Mouse (Mus musculus) right cerebral cortex, postnatal 14 days (tissue): Measurements from ENCODE around the gene Coro7.
"Not testable (repeated sequence)": the region's sequence is repeated elsewhere in the genome, so short reads cannot be mapped to it uniquely, and the experiment has no call there.

Source experiments
- DNase-seq: peaks from one replicate; pipeline ENCODE4 v3.0.0; 2022

Gene Coro7

DNA sequence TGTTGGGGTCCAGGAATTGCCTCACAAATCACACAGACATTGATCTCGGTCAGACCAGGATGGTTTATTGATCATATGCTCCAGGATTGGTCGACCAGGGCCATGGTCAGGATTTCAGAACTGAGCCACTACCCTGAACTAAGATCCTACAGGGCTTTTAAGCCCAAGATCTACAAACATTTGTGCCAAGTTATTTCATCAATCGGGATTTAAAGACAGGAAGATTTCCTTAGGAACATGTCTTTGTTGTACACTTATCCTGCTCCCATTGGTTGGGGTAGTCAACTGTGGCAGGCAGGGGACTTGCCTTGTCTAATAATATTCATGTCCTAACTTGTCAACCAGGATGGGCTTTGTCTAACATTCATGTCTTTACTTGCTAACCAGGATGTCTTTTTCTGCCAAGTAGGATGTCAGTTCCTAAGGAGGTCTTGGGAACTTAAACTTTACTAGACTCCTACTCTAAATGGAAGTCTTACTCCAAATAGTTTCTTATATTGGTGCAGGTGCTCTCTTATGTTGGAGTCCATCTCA lies 1.4 kb upstream of the Coro7 start:
- DNase-seq = not testable (repeated sequence)

DNA sequence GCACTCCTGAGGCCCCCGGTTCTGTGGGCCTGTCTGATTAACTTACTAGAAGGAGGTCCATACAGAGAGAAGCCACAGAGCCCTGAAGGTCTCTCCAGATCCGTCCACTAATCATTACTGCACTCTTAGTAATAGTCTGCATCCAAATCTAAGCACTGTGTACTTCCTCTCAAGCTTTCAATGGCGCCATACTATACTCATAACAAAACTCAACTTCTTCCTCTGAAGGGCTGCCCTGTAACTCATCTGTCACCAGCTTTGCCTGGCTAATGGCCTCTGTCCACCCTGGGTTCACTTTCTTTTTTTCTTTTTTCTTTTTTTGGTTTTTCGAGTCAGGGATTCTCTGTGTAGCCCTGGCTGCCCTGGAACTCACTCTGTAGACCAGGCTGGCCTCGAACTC lies 1.5 kb downstream of the Coro7 start:
- DNase-seq = no peak

DNA sequence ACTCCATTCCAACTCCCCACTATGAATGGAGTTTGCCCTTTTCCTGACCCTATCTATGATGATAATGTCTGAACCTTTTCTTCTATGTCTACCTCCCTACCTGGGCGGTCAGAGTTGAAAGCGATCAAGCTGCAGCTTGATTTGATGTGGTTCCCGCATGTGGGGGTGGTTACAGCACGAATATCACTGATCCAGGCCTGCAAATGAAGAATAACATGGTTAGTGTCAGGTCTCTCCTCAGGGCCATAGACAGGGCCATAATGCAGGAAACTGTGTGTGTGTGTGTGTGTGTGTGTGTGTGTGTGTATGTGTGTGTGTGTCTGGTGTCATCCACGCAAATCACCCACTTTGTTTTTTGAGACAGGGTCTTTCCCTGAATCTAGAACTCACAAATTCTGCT lies 2.7 kb downstream of the Coro7 start:
- no peak for DNase-seq

DNA sequence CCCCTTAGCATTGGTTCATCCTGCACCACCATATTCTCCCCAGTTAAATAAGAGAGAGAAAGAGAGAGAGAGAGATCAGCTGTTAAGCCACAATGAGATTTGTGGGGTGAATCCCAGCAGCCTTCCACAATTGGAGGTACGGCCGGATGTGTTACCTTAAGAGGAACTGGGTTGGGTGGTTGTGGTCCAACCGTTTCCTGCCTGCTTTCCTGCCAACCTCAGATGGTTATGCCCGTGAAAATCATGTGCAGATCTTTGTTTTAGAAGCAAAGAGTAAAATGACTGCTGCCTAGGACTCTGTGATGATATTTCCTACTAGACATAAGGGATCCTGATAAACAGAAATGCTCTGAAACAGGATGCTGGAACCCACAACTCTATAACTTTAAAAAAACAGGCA lies 5.5 kb downstream of the Coro7 start:
- no peak for DNase-seq

DNA sequence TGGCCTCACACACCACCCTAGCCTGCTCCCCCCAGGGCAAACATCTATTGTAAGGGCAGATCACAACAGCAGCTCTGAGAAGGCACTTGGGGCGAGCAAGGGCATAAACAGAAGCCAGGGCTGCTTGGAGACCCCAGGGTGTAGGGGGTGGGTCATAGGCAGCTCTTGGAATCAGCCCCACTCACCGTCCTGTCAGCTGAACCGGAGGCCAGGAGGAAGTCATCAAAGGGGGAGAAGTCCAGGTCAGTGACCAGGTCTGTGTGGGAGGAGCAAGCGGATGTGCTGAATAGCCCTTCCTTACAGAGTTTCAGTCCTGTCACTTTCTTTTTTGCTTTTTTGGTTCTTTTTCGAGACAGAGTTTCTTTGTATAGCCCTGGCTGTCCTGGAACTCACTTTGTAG lies 9.3 kb downstream of the Coro7 start:
- no peak for DNase-seq

DNA sequence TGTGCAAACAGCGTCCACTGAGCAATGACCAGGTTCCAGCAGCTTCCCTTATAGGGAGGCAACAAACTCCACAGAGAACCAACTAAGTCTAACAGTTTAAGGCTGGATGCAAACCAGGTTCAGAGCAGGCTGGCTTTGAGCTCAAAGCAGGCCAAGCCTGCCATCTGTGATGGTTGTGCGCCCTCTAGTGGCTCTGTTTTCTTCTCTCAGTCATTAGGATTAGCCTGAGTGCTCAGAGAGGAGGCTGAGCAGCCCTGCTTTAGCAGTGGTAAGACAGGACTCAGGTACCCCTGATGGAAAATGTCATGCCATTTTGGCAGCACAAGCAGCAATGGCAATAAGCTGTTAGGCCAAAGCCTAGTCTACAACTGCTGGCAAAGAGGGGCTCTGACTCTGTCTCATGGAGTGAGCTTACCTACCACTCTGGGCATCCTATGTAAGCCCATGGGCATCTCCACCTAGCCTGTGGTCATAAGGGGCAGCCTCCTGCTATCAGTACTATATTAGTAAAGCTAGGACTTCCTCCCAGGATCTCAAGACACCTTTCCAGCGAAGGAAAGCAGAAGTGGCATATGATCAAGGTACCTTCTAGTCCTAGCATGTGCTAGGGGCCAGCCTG lies 12.3 kb downstream of the Coro7 start:
- peak; percentile 93 for DNase-seq

DNA sequence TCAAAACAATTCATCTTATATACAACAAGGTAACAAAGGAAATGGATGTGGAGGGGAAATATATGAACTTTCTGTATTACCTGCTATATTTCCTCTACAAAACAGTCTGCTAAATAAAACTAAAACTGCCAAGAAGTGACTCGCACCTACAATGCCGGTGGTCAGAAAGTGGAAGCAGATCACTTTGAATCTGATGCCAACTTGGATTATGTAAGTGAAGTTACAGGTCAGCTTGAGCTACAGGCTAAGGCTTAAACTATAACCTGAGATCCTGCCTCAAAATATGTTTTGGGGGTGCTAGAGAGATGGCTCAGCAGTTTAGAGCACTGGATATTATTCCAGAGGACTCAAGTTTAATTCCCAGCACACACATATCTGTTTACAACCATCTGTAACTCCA lies 13.9 kb downstream of the Coro7 start:
- DNase-seq = no peak

DNA sequence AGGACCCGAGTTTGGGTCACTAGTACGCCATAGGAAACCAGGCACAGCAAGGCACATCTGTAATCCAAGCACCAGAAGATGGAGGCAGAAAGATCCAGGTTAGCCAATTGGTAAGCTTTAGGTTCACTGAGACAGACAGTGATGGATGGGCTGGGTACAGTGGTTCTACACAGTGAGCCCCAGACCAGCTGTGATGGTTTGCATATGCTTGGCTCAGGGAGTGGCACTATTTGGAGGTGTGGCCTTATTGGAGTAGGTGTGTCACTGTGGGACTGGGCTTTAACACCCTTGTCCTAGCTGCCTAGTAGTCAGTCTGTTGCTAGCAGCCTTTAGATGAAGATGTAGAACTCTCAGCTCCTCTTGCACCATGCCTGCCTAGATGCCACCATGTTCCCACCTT lies 15.8 kb downstream of the Coro7 start:
- DNase-seq = no peak

DNA sequence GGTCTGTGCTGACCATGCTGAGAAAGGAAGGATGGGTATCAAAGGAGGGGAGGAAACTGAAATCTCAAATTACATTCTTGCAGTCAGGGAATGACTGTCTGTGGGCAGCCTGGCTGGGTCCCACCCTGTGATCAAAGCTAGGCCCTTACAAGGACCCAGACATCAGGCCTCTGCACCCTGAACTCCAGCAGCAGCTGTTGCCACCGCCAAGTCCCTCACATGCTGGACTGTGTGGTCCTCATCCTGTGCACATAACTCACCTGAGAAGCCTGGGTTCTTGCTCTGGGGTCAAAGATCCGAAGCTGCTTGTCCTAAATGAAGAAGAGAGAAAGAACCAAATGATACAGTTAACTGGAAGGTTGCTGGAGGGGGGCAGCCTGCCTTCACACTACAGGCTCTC lies 18.0 kb downstream of the Coro7 start:
- DNase-seq = no peak

DNA sequence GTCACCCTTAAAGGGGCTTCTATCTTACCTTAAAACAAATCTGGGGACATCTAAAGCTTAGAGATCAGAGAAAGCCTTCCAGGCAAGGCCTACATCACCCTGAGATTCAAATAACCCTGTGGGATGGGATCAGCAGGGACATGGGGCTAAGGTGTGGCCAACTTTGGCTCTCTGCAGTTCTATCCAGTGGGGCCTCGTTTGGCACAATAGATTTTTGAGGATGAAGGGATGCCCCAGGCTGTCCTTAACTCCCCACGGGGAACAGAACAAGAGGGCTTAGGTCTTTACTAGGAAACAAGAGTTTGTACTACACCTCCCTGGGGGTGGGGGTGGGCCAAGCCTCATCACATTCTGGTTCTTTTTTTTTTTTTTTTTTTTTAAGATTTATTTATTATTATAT lies 20.3 kb downstream of the Coro7 start:
- no peak for DNase-seq

DNA sequence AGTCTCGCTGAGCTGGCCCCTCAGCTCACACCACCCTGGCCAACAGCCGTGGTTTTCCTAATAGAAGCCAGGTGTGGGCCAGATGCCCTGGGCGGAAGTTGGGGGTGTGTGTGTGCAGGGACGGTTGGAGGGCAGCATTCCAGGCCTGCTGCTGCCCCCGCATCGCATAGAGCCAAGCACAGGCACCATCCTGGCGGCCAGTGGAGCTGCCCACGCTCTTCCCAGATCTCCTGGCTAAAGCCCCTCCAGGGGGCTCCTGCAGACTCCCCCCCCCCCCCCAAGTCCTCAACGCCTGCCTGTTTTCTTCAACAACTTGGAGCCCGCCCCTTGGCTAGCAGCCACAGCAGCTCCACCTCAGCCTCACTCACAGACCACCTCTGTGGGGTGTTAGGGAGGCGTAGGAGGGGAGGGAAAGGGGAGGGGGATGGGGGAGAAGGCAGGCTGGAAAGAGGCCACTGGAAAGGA lies 20.8 kb downstream of the Coro7 start:
- DNase-seq = no peak

DNA sequence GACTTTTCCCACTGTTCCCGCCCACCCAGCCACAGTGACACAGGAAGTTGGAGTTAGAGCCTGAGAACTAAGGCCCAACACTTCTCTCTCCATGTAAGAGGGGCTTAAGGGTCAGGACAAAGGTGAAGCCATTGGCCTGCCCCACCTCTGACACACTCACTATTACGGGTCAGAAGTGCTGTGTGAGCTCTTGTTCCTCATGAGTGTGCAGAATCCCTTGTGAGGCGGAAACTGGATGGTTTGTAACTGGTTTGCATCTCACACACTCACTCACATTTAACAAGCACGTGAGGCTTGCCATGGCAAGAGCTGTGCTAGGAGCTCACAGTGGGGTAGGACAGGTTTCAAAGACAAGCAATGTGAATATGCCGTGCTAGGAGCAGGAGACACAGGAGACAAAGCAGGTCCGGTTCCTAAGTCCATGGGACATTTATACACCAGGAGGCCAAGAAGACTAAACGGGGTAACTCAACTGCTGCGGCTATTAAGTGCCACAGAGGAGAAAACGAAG lies 23.0 kb downstream of the Coro7 start:
- no peak for DNase-seq

DNA sequence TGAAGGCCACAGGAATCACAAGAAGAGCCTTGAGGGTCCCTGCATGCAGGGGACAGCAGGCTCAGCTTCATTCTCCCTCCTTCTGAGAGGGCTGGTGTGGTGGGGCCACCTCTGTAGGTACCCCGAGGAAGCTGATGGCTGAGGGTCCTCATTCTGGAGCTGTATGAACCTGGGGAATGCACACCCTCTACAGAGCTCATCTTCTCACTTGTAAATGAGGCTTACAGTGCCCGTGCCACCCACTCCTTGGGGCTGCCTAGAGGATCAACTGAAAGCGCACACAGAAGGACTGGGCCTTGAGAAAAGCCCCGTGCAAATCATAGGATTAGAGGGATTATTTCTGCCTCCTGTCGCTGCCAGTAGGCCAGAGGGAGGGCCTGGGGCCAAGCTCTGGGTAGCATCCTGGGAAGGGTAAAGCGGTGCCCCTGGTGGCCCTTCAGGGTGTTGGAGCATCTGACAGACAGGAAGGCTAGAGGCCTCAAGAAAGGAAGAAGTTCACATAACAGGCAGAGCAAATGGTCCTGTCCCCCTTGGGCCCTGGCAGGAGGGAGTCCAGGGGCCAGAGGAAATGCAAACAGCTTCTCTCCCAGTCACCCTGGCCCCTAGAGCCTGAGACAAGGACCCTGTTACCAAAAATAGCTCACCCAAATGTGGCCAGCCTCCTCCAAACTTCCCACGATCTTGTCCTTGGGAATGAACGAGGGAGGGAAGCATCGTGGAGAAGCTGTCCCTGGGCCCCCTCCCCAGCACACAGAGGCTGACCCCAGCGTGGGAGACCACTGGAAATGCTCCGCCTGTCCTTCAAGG lies 23.6 kb downstream of the Coro7 start:
- no peak for DNase-seq

DNA sequence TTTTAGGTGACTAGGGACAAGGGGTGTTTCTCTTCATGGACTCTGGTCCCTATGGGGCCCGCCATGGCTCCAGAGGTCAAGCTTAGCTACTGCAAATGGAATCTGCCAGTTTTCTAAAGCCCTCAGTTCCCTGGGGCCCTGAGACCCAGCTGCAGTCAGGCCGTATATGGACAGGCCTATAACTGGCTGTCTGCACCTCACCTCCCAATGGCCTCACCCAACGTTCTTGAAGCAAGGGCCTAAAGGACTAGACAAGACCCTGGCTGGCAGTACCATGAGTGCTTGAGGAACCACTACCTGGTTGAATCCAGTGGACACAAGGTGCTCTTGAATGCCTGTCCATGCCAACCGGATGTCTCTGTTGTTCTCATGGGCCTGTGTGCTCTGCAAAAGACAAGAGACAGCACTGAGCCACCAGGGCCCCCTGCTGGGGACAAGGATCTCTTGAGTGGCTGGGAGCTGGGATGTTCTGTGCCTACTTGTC lies 24.3 kb downstream of the Coro7 start:
- peak; percentile 39 for DNase-seq

DNA sequence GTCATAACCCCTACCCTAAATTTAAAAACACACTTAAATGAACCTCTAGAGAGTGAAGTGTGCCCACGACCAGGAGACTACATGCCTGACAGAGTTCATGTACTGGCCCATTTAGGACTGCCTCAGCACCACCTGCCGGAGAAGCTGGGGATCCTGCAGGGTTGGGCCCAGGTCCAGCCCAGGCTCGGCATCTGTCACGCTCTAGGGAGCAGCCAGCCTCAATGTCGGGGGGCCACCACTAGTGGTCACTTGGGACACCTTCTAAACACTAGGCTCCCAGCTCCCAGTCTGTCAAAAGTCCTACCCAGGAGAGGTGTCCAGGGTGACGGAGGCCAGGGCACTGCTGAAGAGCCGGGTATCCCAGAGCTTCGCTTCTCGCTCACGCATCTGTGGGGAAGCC lies 24.9 kb downstream of the Coro7 start:
- no peak for DNase-seq

DNA sequence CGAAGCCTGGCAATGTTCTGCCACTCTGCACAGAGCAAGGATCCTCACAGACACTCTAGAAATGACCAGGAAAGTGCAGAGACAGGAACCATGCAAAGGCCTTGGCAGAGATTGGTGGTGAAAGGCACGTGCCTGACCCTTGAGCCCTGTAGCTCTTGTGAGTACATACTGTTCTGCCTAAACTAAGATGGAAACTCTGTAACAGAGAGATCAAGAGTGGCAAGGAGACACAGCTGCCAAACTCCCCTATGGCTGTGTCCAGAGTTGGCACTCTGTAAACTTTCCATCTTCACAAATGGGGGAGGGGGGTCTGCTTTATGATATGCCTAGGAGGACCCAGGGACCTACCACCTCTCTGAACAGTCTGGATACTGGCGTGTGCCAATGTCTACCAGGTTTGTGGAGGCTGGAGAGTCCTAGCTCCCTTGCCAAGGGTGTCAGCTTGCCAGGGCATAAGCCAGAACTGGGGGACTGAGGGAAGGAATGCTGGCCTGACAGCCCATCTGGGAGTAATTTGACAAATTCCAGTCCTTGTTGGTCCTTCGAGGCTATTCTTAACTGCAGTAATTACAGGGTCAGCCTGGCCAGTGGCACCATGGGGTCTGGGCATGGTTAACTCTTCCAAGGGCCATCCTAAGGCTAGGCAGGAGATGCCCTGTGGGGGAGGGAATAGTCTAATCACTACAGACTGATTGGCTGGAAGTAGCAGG lies 26.7 kb downstream of the Coro7 start:
- no peak for DNase-seq

DNA sequence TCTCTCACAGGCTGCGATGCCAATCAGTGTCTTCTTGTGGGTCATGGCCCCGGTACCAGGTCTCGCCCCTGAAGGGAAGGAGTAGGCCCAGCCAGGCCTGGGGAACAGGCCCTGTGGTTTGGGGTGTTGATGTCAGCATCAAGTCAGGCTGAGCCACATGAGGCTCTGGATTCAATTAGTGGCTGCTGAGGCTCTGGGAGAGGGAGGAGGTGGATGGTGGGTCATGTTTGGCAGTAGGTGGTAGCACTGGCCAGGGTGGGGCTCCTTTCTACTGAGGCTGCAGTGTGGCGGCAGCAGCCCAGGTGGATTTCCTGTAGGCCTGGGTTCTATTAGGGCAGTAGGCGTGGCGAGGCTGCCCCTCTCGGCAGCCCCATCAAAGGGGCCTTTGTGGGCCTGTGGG lies 28.0 kb downstream of the Coro7 start:
- DNase-seq = no peak

DNA sequence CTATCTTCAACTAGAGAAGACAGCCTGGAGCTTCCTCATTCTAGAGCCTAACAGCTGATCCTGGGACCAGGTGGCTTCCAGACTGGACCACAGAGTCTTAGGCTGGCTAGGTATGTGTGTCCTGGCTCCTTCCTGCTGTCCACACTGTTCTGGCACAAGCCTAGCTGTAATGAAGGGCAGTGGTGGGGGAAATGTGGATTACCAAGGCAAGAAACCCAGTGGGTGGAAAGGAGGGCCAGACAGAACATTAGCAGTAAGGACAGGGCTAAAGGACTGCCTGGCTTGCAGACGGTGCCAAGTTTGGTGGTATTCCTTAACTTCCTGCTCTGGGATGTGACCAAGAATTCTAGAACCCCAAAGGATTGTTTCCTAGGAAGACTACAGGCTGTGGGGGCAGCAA lies 28.5 kb downstream of the Coro7 start:
- DNase-seq = no peak

DNA sequence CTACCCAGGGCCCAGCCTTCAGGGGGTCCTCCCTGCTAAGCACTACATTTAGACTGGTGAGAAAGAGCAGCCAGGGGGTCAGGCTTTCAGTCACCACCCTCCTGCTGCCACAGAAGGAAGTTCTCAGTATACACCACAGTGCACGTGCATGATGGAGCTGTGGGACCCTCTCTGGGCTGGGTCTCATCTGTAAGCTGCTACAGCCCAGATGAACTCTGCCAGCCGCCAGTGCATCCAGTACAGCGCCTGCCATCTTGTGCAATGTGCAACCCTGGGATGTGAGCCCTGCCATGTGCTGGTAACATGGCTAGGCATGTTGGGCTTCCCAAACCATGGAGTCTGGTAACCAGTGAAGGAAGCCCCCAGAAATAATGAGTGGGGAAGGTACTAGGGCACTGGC lies 29.4 kb downstream of the Coro7 start:
- no peak for DNase-seq

DNA sequence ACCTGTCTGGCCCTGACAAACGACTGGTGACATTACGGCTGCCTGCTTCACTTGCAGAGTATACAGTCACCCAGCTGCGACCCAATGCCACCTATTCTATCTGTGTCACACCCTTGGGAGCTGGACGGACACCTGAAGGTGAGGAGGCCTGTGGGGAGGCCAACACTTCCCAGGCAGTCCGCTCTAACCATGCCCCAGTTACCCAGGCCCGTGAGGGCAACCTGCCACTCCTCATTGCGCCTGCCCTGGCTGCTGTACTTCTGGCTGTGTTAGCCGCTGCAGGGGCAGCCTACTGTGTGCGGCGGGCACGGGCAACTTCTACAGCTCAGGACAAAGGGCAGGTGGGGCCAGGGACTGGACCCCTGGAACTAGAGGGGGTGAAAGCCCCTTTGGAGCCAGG lies 29.9 kb downstream of the Coro7 start:
- DNase-seq = no peak

DNA sequence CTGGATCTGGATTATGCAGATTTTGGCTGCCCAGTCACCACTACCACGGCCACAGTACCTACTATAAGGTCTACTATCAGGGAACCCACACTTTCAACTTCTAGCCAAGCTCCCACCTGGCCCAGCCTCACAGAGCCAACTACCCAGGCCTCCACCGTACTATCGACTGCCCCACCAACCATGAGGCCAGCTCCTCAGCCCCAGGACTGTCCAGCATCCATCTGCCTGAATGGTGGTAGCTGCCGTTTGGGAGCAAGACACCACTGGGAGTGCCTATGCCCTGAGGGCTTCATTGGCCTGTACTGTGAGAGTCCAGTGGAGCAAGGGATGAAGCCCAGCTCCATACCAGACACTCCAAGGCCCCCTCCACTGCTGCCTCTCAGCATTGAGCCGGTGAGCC lies 30.4 kb downstream of the Coro7 start:
- DNase-seq = no peak

DNA sequence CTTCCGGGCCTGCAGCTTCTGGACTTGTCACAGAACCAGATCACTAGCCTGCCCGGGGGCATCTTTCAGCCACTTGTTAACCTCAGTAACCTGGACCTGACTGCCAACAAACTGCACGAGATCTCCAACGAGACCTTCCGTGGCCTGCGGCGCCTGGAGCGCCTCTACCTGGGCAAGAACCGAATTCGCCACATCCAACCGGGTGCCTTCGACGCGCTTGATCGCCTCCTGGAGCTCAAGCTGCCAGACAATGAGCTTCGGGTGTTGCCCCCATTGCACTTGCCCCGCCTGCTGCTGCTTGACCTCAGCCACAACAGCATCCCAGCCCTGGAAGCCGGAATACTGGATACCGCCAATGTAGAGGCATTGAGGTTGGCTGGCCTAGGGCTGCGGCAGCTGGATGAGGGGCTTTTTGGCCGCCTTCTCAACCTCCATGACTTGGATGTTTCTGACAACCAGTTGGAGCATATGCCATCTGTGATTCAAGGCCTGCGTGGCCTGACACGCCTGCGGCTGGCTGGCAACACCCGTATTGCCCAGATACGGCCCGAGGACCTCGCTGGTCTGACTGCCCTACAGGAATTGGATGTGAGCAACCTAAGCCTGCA lies 31.1 kb downstream of the Coro7 start:
- DNase-seq = no peak

DNA sequence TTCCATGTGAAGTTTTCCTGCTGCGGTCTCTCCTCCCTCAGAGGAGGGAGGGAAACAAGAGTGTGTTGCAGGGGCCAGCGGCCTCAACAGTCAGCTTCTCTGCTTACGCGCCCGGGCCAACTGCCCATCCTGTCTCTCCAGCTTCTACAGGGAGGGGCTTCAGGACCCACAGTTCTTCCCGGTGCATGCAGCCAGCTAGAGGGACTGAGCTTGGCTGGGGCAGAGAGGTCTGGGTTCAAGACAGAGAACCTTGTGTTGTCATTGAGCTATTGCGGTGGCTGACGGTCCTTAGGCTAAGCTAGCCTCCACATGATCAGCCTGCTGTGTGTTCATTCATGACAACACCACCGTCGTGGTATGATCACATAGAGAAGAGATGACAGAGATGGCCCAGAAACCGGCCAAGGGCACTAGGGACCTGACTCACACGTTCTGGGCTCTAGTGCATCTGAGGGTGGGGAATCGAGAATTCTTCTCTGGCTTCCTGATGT lies 31.9 kb downstream of the Coro7 start:
- no peak for DNase-seq
